Mouse (Mus musculus): ENCODE measurements around the gene Ubtfl1.
"Not testable (repeated sequence)": the region's sequence is repeated elsewhere in the genome, so short reads cannot be mapped to it uniquely, and the experiment has no call there.

Ubtfl1 gene

DNA sequence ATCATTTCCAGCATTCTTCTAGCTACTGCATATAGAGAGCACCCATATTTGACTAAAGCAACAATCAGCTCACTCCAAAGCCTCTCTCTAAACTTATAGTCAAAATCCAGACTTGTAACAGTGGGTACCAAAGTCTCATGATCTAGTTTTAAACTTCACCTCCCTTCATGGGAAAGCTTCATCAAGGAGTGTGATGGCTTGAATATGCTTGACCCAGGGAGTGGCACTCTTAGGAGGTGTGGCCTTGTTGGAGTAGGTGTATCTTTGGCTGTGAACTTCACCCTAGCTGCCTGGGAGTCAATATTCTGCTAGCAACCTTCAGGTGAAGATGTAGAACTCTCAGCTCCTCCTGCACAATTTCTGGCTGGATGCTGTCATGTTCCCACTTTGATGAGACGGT, at the start of gene Ubtfl1:
TSS of gene Ubtfl1 (plus strand) at position 301 of the 400 bp plus-strand sequence.
- no peak for DNase-seq (ENCODE audit: low spot score)

GRCm38 (mm10) chr9:18373026-18373425, 31.2 kb upstream of the Ubtfl1 start:
- not testable (repeated sequence) for DNase-seq (ENCODE audit: low spot score)

- DNase-seq (ENCODE audit: low spot score), result no peak
Measured at GRCm38 (mm10) chr9:18385782-18386181, 18.4 kb upstream of the Ubtfl1 start.

GRCm38 (mm10) chr9:18399629-18400028, 4.6 kb upstream of the Ubtfl1 start:
- no peak for DNase-seq (ENCODE audit: low spot score)

- DNase-seq (ENCODE audit: low spot score), result not testable (repeated sequence)
Measured at GRCm38 (mm10) chr9:18402895-18403294, 1.3 kb upstream of the Ubtfl1 start, which contains the start of gene Naalad2. Gene Naalad2, minus strand, starts transcription at chr9:18402995.

- DNase-seq (ENCODE audit: low spot score), result not testable (repeated sequence)
Measured at GRCm38 (mm10) chr9:18412371-18412770, 8.2 kb downstream of the Ubtfl1 start.

GRCm38 (mm10) chr9:18430354-18430753, 26.1 kb downstream of the Ubtfl1 start, which contains the start of gene Mbd3l2:
Gene Mbd3l2, plus strand, starts transcription at chr9:18430654.
- no peak for DNase-seq (ENCODE audit: low spot score)

DNA sequence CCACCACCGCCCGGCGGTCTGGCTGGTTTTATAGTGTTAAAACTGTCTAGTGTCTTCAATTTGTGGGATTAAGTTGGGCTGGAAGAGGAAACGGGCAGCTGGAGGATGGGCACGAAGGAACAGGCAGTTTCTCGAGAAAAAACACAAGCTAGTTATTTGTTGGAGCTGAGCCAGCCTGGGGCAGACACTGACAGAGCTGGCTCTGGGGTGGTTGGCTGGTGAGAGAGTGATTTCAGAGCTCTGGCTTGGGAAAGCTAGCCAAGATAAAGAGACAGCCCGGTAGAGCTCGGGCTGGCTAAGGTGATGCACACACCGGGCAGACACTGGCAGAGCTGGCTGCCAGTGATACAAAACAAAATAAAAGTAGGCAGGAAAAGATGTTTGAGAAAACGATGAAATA, 27.5 kb downstream of the Ubtfl1 start:
- DNase-seq (ENCODE audit: low spot score), result no peak

- DNase-seq (ENCODE audit: low spot score), result no peak
Measured at GRCm38 (mm10) chr9:18456520-18456919, 52.3 kb downstream of the Ubtfl1 start.

Measured in T-cell, adult 2 months (primary cell).